Comparison of ENCODE assay signal across 16 mouse cellular contexts in the genomic region with DNA sequence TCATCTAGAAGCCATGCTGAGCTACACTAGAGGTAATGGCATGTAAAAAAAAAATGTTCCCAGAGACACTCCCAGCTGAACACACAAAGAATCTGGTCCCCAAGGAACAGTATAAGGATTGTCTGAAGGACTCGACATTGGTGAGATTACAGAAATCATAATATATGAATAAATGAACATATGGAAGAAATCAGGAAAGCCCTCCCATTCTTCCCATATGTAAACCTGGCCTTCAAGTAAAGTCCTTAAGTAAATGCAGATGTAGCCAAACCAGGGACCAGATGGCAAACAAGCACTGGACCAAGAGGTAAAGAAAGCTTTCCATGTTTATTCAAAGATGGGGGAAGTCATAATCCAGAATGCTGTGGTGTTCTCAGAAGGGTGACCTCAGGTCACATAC.
A peak's percentile ranks its signal among the peaks of the same experiment; 100 is the strongest.
DNase-seq lines count a peak whose midpoint lies in the region; ATAC-seq and TF ChIP-seq lines count a peak whose summit lies in the region.
"Had no signal": no experiment of that assay in that cellular context is flagged by ENCODE, and none has a peak within 500 bp of the region (broad histone marks: within the 10 kb centered on the region; RNA-seq: fewer than 3 reads in every experiment).

No protein-coding gene starts in this region.

- H3K4me2 ChIP-seq in forebrain, embryonic 12.5 days, result no peak overlapping the region
- no peak overlapping the region for H3K4me2 ChIP-seq in neural tube, embryonic 13.5 days
- H3K4me2 ChIP-seq in stomach, embryonic 16.5 days (ENCODE audit: low read depth, low read length), result no peak overlapping the region
- H3K4me2 ChIP-seq: hindbrain, embryonic 14.5 days; lung, embryonic 15.5 days had no signal

- H3K9ac ChIP-seq in forebrain, embryonic 12.5 days, result no peak overlapping the region
- H3K9ac ChIP-seq in neural tube, embryonic 13.5 days, result no peak overlapping the region
- H3K9ac ChIP-seq in stomach, embryonic 16.5 days (ENCODE audit: low read length), result no peak overlapping the region
- H3K9ac ChIP-seq: hindbrain, embryonic 14.5 days; lung, embryonic 15.5 days had no signal

- H3K27ac ChIP-seq in forebrain, embryonic 10.5 days, result peak overlapping the region; percentile 45
- H3K27ac ChIP-seq in forebrain, embryonic 12.5 days, result no peak overlapping the region
- H3K27ac ChIP-seq in neural tube, embryonic 13.5 days (replicated peaks), result 0 out of 2 replicates have a peak overlapping the region, but pooled peaks have one; percentile 23
- H3K27ac ChIP-seq in stomach, embryonic 16.5 days (ENCODE audit: low read length), result peak overlapping the region; percentile 64
- H3K27ac ChIP-seq: hindbrain, embryonic 14.5 days; left cerebral cortex, adult 2 months; lung, embryonic 15.5 days had no signal

- H3K4me3 ChIP-seq in forebrain, embryonic 10.5 days, result no peak overlapping the region
- no peak overlapping the region for H3K4me3 ChIP-seq in forebrain, embryonic 12.5 days (replicated peaks)
- no peak overlapping the region for H3K4me3 ChIP-seq in neural tube, embryonic 13.5 days
- no peak overlapping the region for H3K4me3 ChIP-seq in stomach, embryonic 16.5 days (replicated peaks; ENCODE audit: low read length)
- H3K4me3 ChIP-seq in lung, adult 2 months (replicated peaks; ENCODE audit: extremely low read depth, low read depth, low read length), result no peak overlapping the region
- H3K4me3 ChIP-seq: left cerebral cortex, adult 2 months; lung, embryonic 15.5 days had no signal

- H3K4me1 ChIP-seq in forebrain, embryonic 10.5 days, result peaks cover 45% of the 10 kb centered on the region
- H3K4me1 ChIP-seq in forebrain, embryonic 12.5 days, result peaks cover 3% of the 10 kb centered on the region; the same call in 1 of the 2 replicates
- H3K4me1 ChIP-seq in neural tube, embryonic 13.5 days (replicated peaks), result peaks cover 24% of the 10 kb centered on the region
- H3K4me1 ChIP-seq in stomach, embryonic 16.5 days (ENCODE audit: control insufficient read depth, insufficient read depth, low read length), result peaks cover 14% of the 10 kb centered on the region; the same call in 1 of the 2 replicates
- H3K4me1 ChIP-seq in lung, adult 2 months (ENCODE audit: control insufficient read depth, insufficient read depth, low read length), result no peaks in the 10 kb centered on the region; the same call in 1 of the 2 replicates

- WGBS in forebrain, embryonic 10.5 days, result 52% methylated on average over 1 of the region's 1 CpGs
- 57% methylated on average over 1 of the region's 1 CpGs for WGBS in forebrain, embryonic 12.5 days
- WGBS in neural tube, embryonic 13.5 days, result 52% methylated on average over 1 of the region's 1 CpGs
- WGBS in stomach, embryonic 16.5 days, result 25% methylated on average over 1 of the region's 1 CpGs
- 59% methylated on average over 1 of the region's 1 CpGs for WGBS in lung, adult 2 months

- H3K27me3 ChIP-seq in forebrain, embryonic 10.5 days (ENCODE audit: poor library complexity, severe bottlenecking), result no peaks in the 10 kb centered on the region
- no peaks in the 10 kb centered on the region for H3K27me3 ChIP-seq in forebrain, embryonic 12.5 days
- H3K27me3 ChIP-seq in neural tube, embryonic 13.5 days, result no peaks in the 10 kb centered on the region
- H3K27me3 ChIP-seq in stomach, embryonic 16.5 days (ENCODE audit: control insufficient read depth, insufficient read depth, low read length), result no peaks in the 10 kb centered on the region
- H3K27me3 ChIP-seq: CH12.LX; lung, embryonic 15.5 days had no signal

- no peaks in the 10 kb centered on the region for H3K36me3 ChIP-seq in forebrain, embryonic 10.5 days (replicated peaks)
- no peaks in the 10 kb centered on the region for H3K36me3 ChIP-seq in forebrain, embryonic 12.5 days (replicated peaks)
- no peaks in the 10 kb centered on the region for H3K36me3 ChIP-seq in neural tube, embryonic 13.5 days
- H3K36me3 ChIP-seq in stomach, embryonic 16.5 days (ENCODE audit: control insufficient read depth, insufficient read depth, low read length), result no peaks in the 10 kb centered on the region
- H3K36me3 ChIP-seq: lung, embryonic 15.5 days had no signal

- TF ChIP-seq CTCF in lung, adult 2 months (IDR thresholded peaks at IDR 0.05; ENCODE audit: insufficient read depth, low read length), result no peak

- no peak for ATAC-seq in forebrain, embryonic 12.5 days (ENCODE audit: low FRiP score)
- ATAC-seq in neural tube, embryonic 13.5 days (ENCODE audit: low read depth), result no peak
- peak; percentile 50; the same call in 1 of the 2 replicates for ATAC-seq in stomach, embryonic 16.5 days (ENCODE audit: insufficient read depth, low FRiP score)
- ATAC-seq: activated CD4-positive, CD25-positive, alpha-beta regulatory T cell, adult 4 months had no signal

- DNase-seq in forebrain, embryonic 10.5 days (ENCODE audit: extremely low spot score, low spot score), result no peak
- DNase-seq in neural tube, embryonic 10.5 days (ENCODE audit: extremely low spot score, low spot score), result no peak
- peak; percentile 56 for DNase-seq in hindlimb bud, embryonic 11.5 days (ENCODE audit: extremely low spot score, low read depth, low spot score)
- no peak for DNase-seq in frontal cortex, adult 2 months (ENCODE audit: extremely low spot score in 1 of 2, low spot score in 1 of 2)
- no peak for DNase-seq in lung, adult 2 months
- DNase-seq: adrenal gland, postnatal 36 days; cerebellum, postnatal 14 days; thymus, postnatal 25 days had no signal

- H3K9me3 ChIP-seq in forebrain, embryonic 10.5 days, result no peaks in the 10 kb centered on the region
- no peaks in the 10 kb centered on the region for H3K9me3 ChIP-seq in forebrain, embryonic 12.5 days
- no peaks in the 10 kb centered on the region for H3K9me3 ChIP-seq in neural tube, embryonic 13.5 days
- no peaks in the 10 kb centered on the region for H3K9me3 ChIP-seq in stomach, embryonic 16.5 days (replicated peaks; ENCODE audit: control insufficient read depth, low read length)
- H3K9me3 ChIP-seq: lung, embryonic 15.5 days had no signal

- no peak for TF ChIP-seq POLR2A in lung, adult 2 months (IDR thresholded peaks at IDR 0.05; ENCODE audit: borderline replicate concordance, extremely low read depth, low read depth, low read length)
